Mouse (Mus musculus) Muller cell, postnatal 12 days (primary cell): ENCODE results near the gene Ccdc185.

Source experiments
- DNase-seq: peaks from one replicate; pipeline ENCODE4 v3.0.0-alpha.2; 2015; ENCODE audit errors: inconsistent ontology term

Ccdc185 gene

DNA sequence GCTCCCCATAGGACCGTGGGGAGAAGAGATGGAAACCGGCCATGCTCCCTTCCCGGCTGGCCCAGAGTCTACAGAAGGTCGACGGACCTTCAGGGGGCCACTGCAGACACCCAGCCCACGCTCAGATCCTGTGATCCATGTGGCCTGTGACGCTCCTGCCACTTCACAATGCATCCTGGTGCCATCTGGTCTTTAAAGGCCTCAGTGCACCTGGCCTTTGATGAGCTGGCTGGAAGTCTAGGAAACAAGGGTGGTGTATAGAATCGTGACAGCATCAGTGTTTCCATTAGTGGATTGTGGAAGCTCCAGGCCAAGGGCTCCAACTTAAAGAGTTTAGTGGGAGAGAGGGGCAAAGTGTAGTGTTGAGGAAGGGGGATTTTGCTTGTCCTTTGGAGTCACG is at the start of gene Ccdc185:
Gene Ccdc185, minus strand, starts transcription at position 101 of the 400 bp plus-strand sequence.
- no peak for DNase-seq

DNA sequence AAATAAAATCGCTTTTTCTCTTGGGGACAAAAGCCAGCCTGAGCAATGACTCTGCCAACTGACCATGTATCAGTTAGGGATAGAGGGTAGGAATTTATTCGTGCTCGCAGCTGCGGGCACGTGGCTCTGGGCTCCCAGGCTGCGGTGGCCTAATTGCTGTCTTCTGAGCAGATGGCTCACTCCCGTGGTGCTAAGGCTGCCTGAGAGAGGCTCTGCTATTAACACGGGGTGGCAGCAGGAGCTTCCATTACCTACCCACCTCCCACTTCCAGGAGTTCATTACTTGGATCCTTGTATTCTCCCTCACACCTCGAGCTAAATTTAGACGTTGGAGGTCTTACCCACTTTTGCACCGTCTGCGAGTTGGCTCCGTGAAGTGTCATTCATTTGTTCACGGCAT is 48.1 kb upstream of the Ccdc185 start:
- peak; percentile 29 for DNase-seq

DNA sequence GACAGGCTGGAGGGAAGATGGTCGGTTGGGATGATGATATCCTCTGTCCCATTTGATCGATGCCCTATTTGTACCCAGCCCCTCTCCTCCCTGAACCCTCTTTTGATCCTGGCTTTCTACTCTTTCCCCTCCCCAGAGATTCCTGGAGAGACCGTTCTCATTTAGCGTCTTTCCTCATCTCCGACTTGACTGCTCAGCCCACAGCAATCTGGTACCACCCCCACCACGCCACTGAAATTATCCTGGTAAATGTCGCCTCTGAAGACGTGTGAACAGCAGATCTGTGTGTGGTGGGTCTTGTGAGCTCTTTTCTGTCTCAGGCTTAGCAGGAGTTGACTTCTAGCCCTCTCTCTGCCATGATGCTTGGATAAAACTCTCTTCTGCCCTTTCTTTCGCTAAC is 45.6 kb upstream of the Ccdc185 start:
- no peak for DNase-seq

DNA sequence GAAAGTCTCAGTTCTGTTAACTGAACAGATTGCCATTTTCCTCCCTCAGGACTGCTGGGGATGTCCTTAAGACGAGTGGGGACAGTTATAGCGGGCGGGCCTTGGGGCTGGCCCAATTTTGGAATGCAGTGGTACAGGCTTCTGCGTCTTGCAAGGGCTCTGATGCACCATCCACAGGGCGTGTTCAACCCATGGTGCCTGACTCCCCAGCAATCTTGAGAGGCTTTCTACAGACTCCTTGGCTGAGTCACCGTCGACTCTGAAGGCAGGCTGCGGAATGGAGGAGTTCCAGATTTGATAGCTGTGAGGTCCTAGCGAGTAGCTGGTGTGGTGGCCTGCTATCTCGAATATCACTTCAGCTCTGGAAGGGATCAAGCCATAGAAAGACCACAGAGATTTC is 45.2 kb upstream of the Ccdc185 start:
- no peak for DNase-seq

- DNase-seq: peak; percentile 43
These were observed 43.6 kb upstream of the Ccdc185 start for GRCm38 (mm10) chr1:182792521-182793071.

- no peak for DNase-seq
These were observed 39.9 kb upstream of the Ccdc185 start for GRCm38 (mm10) chr1:182788896-182789295.

- DNase-seq: no peak
These were observed 38.0 kb upstream of the Ccdc185 start for GRCm38 (mm10) chr1:182787030-182787429.

DNA sequence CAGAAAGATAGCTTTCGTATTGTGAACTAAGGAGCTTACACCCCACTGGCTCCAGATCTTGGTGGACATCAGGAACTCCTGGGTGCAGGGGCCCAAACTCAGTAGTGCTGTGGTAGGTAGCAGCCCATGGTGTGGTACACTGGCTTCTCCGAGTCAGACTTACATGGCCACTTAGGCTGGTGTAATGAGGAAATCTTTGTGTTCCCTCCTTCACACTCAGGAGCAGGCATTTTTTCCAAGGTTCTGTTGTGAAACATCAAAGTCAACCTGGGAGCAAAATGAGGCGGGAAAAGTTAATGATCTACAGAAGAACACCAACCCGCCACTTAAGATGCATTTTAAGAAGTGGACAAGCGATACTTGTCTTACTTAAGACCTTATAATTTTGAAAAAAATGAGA is 36.5 kb upstream of the Ccdc185 start:
- no peak for DNase-seq

DNA sequence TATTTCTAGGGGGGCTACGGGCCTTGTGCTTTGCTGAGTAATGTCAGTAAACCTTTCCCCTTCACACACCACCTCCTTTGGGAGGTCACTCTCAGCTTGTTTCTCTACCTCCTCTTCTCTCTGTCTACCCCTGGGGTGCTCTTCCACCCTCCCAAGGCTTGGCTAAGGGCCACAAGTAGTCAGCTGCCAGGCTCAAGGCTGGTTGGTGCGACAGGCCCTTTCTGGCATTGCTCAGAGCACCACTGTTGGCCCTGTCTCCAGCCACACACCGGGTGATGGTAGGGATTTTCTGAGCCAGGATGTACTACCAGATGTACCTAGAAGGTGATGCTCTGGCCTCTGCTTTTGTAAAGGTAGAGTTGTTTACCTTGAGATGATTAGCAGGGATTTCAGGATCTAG is 35.8 kb upstream of the Ccdc185 start:
- no peak for DNase-seq

- DNase-seq: no peak
These were observed 34.8 kb upstream of the Ccdc185 start for GRCm38 (mm10) chr1:182783774-182784173.

DNA sequence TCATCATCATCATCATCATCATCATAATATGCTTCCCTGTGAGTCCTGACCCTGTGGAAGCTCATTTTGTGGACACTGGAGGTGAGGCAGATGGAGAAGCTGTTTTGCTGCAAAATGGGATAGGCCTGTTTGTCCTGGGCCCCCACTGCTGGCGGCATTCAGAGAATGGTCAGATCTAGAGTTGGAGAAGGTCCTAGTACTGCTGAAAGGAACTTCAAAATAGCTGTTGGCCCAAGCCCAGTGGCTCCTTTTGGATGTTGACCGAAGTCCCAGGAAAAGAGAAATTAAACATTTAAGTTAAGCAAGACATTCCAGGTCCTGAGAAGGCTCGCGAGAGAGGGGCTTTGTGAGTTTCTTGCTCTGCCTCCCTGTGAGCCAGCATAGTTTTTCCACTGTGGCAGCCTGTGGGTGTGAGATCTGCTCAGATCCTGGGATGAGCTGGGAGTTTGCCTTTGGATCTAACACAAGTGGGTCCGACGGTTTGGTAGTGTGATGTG is 30.1 kb upstream of the Ccdc185 start:
- DNase-seq: no peak

GRCm38 (mm10) chr1:182778225-182778624 is 29.2 kb upstream of the Ccdc185 start:
- no peak for DNase-seq

DNA sequence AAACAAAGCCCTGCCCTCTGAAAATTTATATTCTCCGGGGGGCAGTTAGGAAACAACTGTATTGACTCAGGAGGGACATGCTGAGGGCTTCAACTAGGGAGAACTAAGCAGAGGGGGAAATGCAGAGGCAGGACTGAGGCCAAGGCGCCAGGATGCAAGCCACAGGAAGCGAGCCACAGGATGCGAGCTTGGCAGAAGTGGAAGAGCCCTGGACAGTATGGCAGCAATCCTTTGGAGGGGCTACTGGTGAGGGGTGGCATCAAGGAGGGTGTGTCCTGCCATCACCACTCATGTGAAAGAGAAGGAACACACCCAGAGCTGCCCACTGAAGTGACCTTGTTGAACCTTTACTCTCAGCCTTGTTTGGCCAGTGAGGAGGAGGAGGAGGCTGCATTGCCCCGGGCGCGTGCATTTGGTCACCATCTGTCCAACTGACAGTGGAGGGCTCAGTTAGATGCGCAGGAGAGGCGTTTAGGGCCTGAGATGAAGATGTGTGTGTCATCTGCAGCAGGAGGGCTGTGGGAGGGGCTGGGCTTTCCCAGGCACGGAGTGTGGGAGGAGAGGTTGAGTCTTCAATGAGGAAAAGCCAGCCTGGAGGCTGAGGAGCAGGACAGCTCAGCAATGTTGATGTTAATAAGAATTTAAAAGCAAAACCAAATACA is 27.9 kb upstream of the Ccdc185 start:
- no peak for DNase-seq

- no peak for DNase-seq
These were observed 26.6 kb upstream of the Ccdc185 start for GRCm38 (mm10) chr1:182775576-182775975.

- DNase-seq: peak; percentile 30
These were observed 15.7 kb upstream of the Ccdc185 start for GRCm38 (mm10) chr1:182764541-182765281.

GRCm38 (mm10) chr1:182763716-182764461 is 14.9 kb upstream of the Ccdc185 start, which contains the start of gene Susd4:
TSS of gene Susd4 (plus strand) at chr1:182763860.
- DNase-seq: peak; percentile 79

GRCm38 (mm10) chr1:182763191-182763715 is 14.3 kb upstream of the Ccdc185 start:
- no peak for DNase-seq

GRCm38 (mm10) chr1:182758783-182759182 is 9.8 kb upstream of the Ccdc185 start:
- no peak for DNase-seq

DNA sequence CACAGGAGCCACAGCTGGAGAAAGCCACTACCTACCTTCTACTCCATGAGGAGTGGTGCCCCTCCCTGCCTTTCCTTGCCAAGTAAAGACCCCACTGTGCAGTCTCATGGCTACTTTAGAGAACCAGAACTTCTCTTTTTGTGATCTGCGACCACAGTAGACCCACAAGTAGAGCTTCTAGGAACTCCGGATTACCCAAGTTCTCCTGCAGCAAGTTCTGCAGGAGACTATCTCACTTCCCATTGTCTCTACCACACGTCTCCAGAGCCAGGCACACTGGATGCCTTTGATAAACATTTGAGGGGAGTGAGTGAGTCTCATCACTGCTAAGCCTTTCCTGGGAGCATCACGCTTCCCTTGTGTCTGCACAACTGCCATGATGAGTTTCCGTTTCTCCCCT is 5.9 kb upstream of the Ccdc185 start:
- DNase-seq: no peak

DNA sequence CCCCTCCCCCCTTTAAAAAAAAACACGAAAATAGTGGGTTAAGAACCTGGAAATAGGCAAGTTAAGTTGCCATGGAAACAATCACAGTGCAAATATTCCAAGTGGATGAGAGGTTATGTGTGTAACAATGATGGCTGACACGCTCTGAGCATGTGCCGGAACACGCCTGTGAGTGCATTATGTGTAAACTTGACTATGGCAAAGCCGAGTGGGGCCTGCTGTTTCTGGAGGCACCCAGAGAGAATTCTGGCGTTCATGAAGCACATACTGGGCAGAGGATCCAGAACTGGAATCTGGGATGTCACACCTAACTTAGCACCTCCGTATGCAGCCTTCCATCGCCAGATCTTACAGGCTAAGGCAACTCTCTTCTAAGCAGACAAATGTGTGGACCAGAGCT is 4.7 kb upstream of the Ccdc185 start:
- DNase-seq: no peak

DNA sequence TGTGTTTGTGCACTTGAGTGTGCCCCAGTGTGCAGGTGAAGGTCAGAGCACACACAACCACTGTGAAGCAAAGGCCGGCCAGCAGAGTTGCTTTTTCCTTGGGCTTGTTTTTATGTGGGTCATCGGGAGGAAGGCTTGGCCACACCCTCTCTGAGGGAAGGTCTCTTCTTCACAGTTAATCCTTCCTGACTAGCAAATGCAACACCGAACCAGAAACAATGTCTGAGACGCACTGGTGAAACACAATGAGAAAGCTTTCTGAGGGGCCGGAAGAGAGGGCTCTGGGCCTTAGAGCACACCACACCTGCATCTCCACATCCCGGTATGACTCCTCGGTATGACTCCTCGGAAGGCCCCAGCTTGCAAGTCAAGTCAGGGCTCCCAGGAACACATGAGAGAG is 2.3 kb upstream of the Ccdc185 start:
- DNase-seq: no peak

- no peak for DNase-seq
These were observed 1.1 kb downstream of the Ccdc185 start for GRCm38 (mm10) chr1:182747834-182748233.
